Mouse (Mus musculus) liver, adult 2 months (tissue): Measurements from ENCODE around the gene Olfr1016. TPM values are rescaled to one million over a fixed set of nuclear protein-coding genes. Genes with fewer than 3 reads are reported as not detected.

Experiments used
- DNase-seq: peaks from one replicate; pipeline ENCODE4 v3.0.0-alpha.2; 2011; ENCODE audit warnings: low read depth, low spot score; ENCODE audit errors: extremely low read depth
- H3K27ac ChIP-seq: fragments of 200-500 bp; replicated peaks from 2 replicates; pipeline ENCODE4 v1.5.1; 2012; ENCODE audit warnings: low read depth, mild to moderate bottlenecking, control low read depth, inconsistent platforms, low read length; ENCODE audit not compliant: insufficient read depth
- H3K27me3 ChIP-seq: fragments of 200-500 bp; 2 replicates; pipeline ENCODE4 v1.6.1; 2012; ENCODE audit warnings: mild to moderate bottlenecking, moderate library complexity, low read length, inconsistent platforms; ENCODE audit not compliant: control insufficient read depth, insufficient read depth
- H3K36me3 ChIP-seq: fragments of 200-500 bp; 2 replicates; pipeline ENCODE4 v1.6.1; 2012; ENCODE audit warnings: low read length, inconsistent platforms; ENCODE audit not compliant: control insufficient read depth, insufficient read depth
- H3K4me1 ChIP-seq: fragments of 200-500 bp; 2 replicates; pipeline ENCODE4 v1.6.1; 2011; ENCODE audit warnings: low read length; ENCODE audit not compliant: control insufficient read depth, insufficient read depth
- H3K4me3 ChIP-seq: fragments of 200-500 bp; 2 replicates; pipeline ENCODE4 v1.5.1; 2011; ENCODE audit warnings: low read depth, mild to moderate bottlenecking, control low read depth, low read length, moderate library complexity; ENCODE audit not compliant: insufficient read depth
- H3K79me2 ChIP-seq: fragments of 200-500 bp; 2 replicates; pipeline ENCODE4 v1.6.1; 2012; ENCODE audit warnings: inconsistent platforms, mild to moderate bottlenecking, low read length, moderate library complexity; ENCODE audit not compliant: control insufficient read depth, insufficient read depth
- H3K9ac ChIP-seq: fragments of 200-500 bp; 2 replicates; pipeline ENCODE4 v1.6.1; 2012; ENCODE audit warnings: low read depth, mild to moderate bottlenecking, control low read depth, inconsistent platforms, low read length
- CTCF ChIP-seq: fragments of 200-500 bp; IDR thresholded peaks from 2 replicates; pipeline ENCODE4 v1.5.1; 2011; ENCODE audit warnings: low read depth, low read length, control low read depth
- POLR2A ChIP-seq: fragments of 200-500 bp; IDR thresholded peaks from 2 replicates; pipeline ENCODE4 v1.6.1; 2011; ENCODE audit warnings: low read length, control low read depth; ENCODE audit not compliant: insufficient read depth; ENCODE audit errors: extremely low read depth
- WGBS: fragments of 180-500 bp; shearing (Covaris S2); methylation state at CpG from one replicate; pipeline ENCODE4 v1.1.7; 2018; 5-methylcytosine and 5-hydroxymethylcytosine counted together
- polyA plus RNA-seq: library from polyadenylated mRNA; depleted of rRNA; stranded (reverse); fragments of >200 nt; gene quantifications from 2 replicates; pipeline ENCODE4 v1.2.3, GENCODE M21; 2012; rRNA removed
- total RNA-seq: library from RNA; depleted of rRNA; stranded (reverse); fragments of >200 nt; gene quantifications from 2 replicates; pipeline ENCODE4 v1.2.3, GENCODE M21; 2014; rRNA removed

The Olfr1016 gene
- total and polyA plus RNA-seq, 2 experiments, result not detected

DNA sequence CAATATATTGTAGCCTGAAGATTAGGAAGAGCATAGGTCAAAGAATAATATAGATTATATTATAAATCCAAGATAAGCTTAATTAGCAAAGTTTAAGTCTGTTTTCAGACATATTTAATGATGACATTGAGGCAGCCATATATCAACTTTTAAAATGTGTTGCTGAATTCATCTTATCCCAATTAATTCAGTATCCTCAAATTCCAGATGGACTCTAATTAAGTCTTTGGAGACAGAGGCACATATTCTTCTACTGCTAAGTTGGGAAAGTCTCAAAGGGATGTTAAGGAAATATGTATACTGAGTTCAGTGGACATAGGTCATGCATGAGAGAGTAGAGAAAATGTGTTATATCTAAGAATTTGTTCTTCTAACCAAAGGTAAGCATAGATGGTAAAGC lies 20.6 kb downstream of the Olfr1016 start, which contains the start of gene Olfr1015:
Gene Olfr1015 (plus strand): TSS at position 301 of the 400 bp plus-strand sequence.
- no peak for DNase-seq
- Histone ChIP-seq H3K4me3 (no peak within 1 kb of the TSS), H3K36me3 (no peaks in the 10 kb centered on the region), H3K4me1 (no peaks in the 10 kb centered on the region), H3K9ac (no peak within 1 kb of the TSS), H3K27me3 (no peaks in the 10 kb centered on the region), H3K79me2 (no peaks in the 10 kb centered on the region), H3K27ac (no peak within 1 kb of the TSS)
- no peak for TF ChIP-seq POLR2A
- no peak for TF ChIP-seq CTCF

DNA sequence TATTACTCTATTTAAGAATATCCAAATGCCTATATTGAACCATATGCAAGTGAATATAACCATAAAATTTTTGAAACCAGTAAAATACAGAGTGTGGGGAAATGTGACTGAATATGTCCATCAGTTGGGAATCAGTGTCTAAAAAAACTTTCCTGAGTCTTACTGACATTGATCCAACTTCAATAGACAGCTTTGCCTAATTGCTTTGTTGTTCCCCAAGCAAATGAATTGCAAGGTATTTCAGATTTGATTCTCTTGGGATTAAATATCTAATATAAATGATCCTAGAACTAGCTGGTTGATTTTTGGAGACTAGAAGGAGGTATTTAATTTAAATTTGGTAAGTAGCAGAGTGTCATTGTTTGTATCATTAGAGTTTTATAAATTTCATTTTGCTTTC lies 29.9 kb downstream of the Olfr1016 start, which contains the start of gene Olfr1014:
Gene Olfr1014 (plus strand): TSS at position 301 of the 400 bp plus-strand sequence.
- no peak for DNase-seq
- Histone ChIP-seq H3K9ac (no peak within 1 kb of the TSS), H3K4me3 (no peak within 1 kb of the TSS), H3K27ac (no peak within 1 kb of the TSS), H3K4me1 (no peaks in the 10 kb centered on the region), H3K79me2 (no peaks in the 10 kb centered on the region), H3K27me3 (no peaks in the 10 kb centered on the region), H3K36me3 (no peaks in the 10 kb centered on the region)
- no peak for TF ChIP-seq CTCF
- TF ChIP-seq POLR2A, result no peak

DNA sequence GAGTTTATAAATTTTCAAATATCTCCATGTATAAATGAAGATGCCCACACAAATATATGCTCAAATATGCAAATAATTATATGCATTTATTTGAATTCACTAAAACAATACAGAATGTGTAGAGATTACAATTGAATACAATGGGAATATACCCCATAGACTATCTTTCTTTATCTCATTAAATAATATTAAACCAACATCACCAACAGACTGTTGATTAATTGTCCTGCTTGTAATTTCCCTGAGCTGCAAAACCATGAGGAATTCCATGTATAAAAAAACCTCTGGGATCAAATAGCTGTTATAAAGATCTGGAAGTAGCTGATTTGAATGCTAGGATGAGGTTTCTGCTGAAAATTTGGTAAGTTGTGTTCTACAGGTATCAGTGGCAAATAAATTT lies 35.5 kb downstream of the Olfr1016 start, which contains the start of gene Olfr1013:
Gene Olfr1013 (plus strand): TSS at position 301 of the 400 bp plus-strand sequence.
- DNase-seq, result no peak
- H3K79me2 ChIP-seq, result no peaks in the 10 kb centered on the region
- no peak within 1 kb of the TSS for H3K4me3 ChIP-seq
- H3K36me3 ChIP-seq, result no peaks in the 10 kb centered on the region
- no peak within 1 kb of the TSS for H3K9ac ChIP-seq
- no peak within 1 kb of the TSS for H3K27ac ChIP-seq
- no peaks in the 10 kb centered on the region for H3K27me3 ChIP-seq
- H3K4me1 ChIP-seq, result no peaks in the 10 kb centered on the region
- no peak for TF ChIP-seq POLR2A
- TF ChIP-seq CTCF, result no peak

DNA sequence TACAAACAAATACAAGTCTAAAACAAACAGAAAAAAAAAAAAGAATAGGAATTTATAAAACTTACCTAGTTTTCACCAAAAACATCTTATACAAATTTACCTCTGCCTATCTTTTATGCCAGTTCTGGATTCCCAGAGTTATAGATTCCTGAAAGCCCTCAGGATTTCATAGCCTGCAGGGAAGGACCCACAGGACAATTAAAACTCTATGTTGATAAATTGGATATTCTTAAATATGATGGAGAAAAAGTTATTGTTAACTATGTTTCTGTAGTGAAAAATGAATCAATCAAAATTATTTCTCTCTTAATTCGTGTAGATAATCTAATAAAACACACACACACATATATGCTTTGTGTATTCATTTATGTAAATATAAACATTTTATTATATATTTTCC lies 39.7 kb downstream of the Olfr1016 start, which contains the start of gene Olfr1012:
Gene Olfr1012 (minus strand): TSS at position 101 of the 400 bp plus-strand sequence.
- H3K27me3 ChIP-seq, result no peaks in the 10 kb centered on the region
- no peak for DNase-seq
- no peak within 1 kb of the TSS for H3K27ac ChIP-seq
- no peak within 1 kb of the TSS for H3K9ac ChIP-seq
- H3K79me2 ChIP-seq, result no peaks in the 10 kb centered on the region
- H3K4me1 ChIP-seq, result no peaks in the 10 kb centered on the region
- no peak within 1 kb of the TSS for H3K4me3 ChIP-seq
- TF ChIP-seq CTCF (no peak), POLR2A (no peak)
- no peaks in the 10 kb centered on the region for H3K36me3 ChIP-seq
- 54% methylated on average over 1 of the region's 1 CpGs for WGBS

DNA sequence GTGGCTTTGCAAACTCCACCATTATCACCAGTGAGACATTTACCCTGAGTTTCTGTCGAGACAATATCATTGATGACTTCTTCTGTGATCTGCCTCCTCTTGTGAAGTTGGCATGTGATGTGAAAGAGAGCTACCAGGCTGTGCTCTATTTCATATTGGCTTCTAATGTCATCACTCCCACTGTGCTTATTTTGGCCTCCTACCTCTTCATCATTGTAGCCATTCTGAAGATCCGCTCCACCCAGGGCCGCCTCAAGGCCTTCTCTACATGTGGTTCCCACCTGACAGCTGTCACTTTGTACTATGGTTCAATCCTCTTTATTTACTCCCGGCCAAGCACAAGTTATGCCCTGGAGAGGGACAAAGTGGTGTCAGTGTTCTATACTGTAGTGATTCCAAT lies 48.5 kb downstream of the Olfr1016 start:
- no peak overlapping the region for H3K9ac ChIP-seq
- H3K36me3 ChIP-seq, result no peaks in the 10 kb centered on the region
- TF ChIP-seq POLR2A, result no peak
- no peak for DNase-seq
- no peaks in the 10 kb centered on the region for H3K4me1 ChIP-seq
- H3K79me2 ChIP-seq, result no peaks in the 10 kb centered on the region
- no peak overlapping the region for H3K4me3 ChIP-seq
- H3K27ac ChIP-seq, result no peak overlapping the region
- WGBS, result 80% methylated on average over 4 of the region's 4 CpGs
- no peaks in the 10 kb centered on the region for H3K27me3 ChIP-seq

Other genes starting within 250 kb of the Olfr1016 start
- gene Olfr996, start 223.3 kb downstream of the Olfr1016 start, total RNA-seq, result not detected in 2 replicates
- not detected in 2 replicates for gene Olfr996, start 223.3 kb downstream of the Olfr1016 start, polyA plus RNA-seq
- gene Olfr998, start 213.6 kb downstream of the Olfr1016 start, total RNA-seq, result not detected in 2 replicates
- gene Olfr998, start 213.6 kb downstream of the Olfr1016 start, polyA plus RNA-seq, result not detected in 2 replicates
- not detected in 2 replicates for gene Olfr1000, start 190.6 kb downstream of the Olfr1016 start, total RNA-seq
- gene Olfr1000, start 190.6 kb downstream of the Olfr1016 start, polyA plus RNA-seq, result not detected in 2 replicates
- gene Olfr1002, start 151.8 kb downstream of the Olfr1016 start, total RNA-seq, result not detected in 2 replicates
- not detected in 2 replicates for gene Olfr1002, start 151.8 kb downstream of the Olfr1016 start, polyA plus RNA-seq
- gene Olfr154, start 138.1 kb downstream of the Olfr1016 start, total RNA-seq, result not detected in 2 replicates
- not detected in 2 replicates for gene Olfr154, start 138.1 kb downstream of the Olfr1016 start, polyA plus RNA-seq
- not detected in 2 replicates for gene Olfr1006, start 123.8 kb downstream of the Olfr1016 start, total RNA-seq
- gene Olfr1006, start 123.8 kb downstream of the Olfr1016 start, polyA plus RNA-seq, result not detected in 2 replicates
- gene Olfr1008, start 113.1 kb downstream of the Olfr1016 start, total RNA-seq, result not detected in 2 replicates
- not detected in 2 replicates for gene Olfr1008, start 113.1 kb downstream of the Olfr1016 start, polyA plus RNA-seq
- not detected in 2 replicates for gene Olfr1009, start 87.1 kb downstream of the Olfr1016 start, total RNA-seq
- not detected in 2 replicates for gene Olfr1009, start 87.1 kb downstream of the Olfr1016 start, polyA plus RNA-seq
- gene Olfr1012, start 39.8 kb downstream of the Olfr1016 start, total RNA-seq, result not detected in 2 replicates
- not detected in 2 replicates for gene Olfr1012, start 39.8 kb downstream of the Olfr1016 start, polyA plus RNA-seq
- gene Olfr1013, start 35.4 kb downstream of the Olfr1016 start, total RNA-seq, result not detected in 2 replicates
- not detected in 2 replicates for gene Olfr1013, start 35.4 kb downstream of the Olfr1016 start, polyA plus RNA-seq
- gene Olfr1014, start 29.8 kb downstream of the Olfr1016 start, total RNA-seq, result not detected in 2 replicates
- not detected in 2 replicates for gene Olfr1014, start 29.8 kb downstream of the Olfr1016 start, polyA plus RNA-seq
- not detected in 2 replicates for gene Olfr1015, start 20.5 kb downstream of the Olfr1016 start, total RNA-seq
- gene Olfr1015, start 20.5 kb downstream of the Olfr1016 start, polyA plus RNA-seq, result not detected in 2 replicates
- not detected in 2 replicates for gene Olfr1018, start 15.9 kb upstream of the Olfr1016 start, total RNA-seq
- gene Olfr1018, start 15.9 kb upstream of the Olfr1016 start, polyA plus RNA-seq, result not detected in 2 replicates
- not detected in 2 replicates for gene Olfr1019, start 42.9 kb upstream of the Olfr1016 start, total RNA-seq
- not detected in 2 replicates for gene Olfr1019, start 42.9 kb upstream of the Olfr1016 start, polyA plus RNA-seq
- not detected in 2 replicates for gene Olfr1020, start 44.5 kb upstream of the Olfr1016 start, total RNA-seq
- not detected in 2 replicates for gene Olfr1020, start 44.5 kb upstream of the Olfr1016 start, polyA plus RNA-seq
- not detected in 2 replicates for gene Olfr1022, start 66.0 kb upstream of the Olfr1016 start, total RNA-seq
- gene Olfr1022, start 66.0 kb upstream of the Olfr1016 start, polyA plus RNA-seq, result not detected in 2 replicates
- not detected in 2 replicates for gene Olfr1023, start 83.1 kb upstream of the Olfr1016 start, total RNA-seq
- not detected in 2 replicates for gene Olfr1023, start 83.1 kb upstream of the Olfr1016 start, polyA plus RNA-seq
- not detected in 2 replicates for gene Olfr1024, start 102.5 kb upstream of the Olfr1016 start, total RNA-seq
- gene Olfr1024, start 102.5 kb upstream of the Olfr1016 start, polyA plus RNA-seq, result not detected in 2 replicates
- gene Olfr1025-ps1, start 112.6 kb upstream of the Olfr1016 start, total RNA-seq, result not detected in 2 replicates
- not detected in 2 replicates for gene Olfr1025-ps1, start 112.6 kb upstream of the Olfr1016 start, polyA plus RNA-seq
- gene Olfr1026, start 119.0 kb upstream of the Olfr1016 start, total RNA-seq, result not detected in 2 replicates
- not detected in 2 replicates for gene Olfr1026, start 119.0 kb upstream of the Olfr1016 start, polyA plus RNA-seq
- gene Olfr1028, start 147.9 kb upstream of the Olfr1016 start, total RNA-seq, result not detected in 2 replicates
- gene Olfr1028, start 147.9 kb upstream of the Olfr1016 start, polyA plus RNA-seq, result not detected in 2 replicates
- 0.09 and 0.13 TPM in 2 replicates for gene Olfr1029, start 171.4 kb upstream of the Olfr1016 start, total RNA-seq
- gene Olfr1029, start 171.4 kb upstream of the Olfr1016 start, polyA plus RNA-seq, result 0.04 TPM in 1 of 2 replicates, not detected in the other
- under 0.01 TPM in 1 of 2 replicates, not detected in the other for gene Olfr1030, start 176.7 kb upstream of the Olfr1016 start, total RNA-seq
- 0.02 TPM in 1 of 2 replicates, not detected in the other for gene Olfr1030, start 176.7 kb upstream of the Olfr1016 start, polyA plus RNA-seq
- gene Olfr1031, start 187.8 kb upstream of the Olfr1016 start, total RNA-seq, result not detected in 2 replicates
- not detected in 2 replicates for gene Olfr1031, start 187.8 kb upstream of the Olfr1016 start, polyA plus RNA-seq
- gene Olfr1032, start 203.0 kb upstream of the Olfr1016 start, total RNA-seq, result not detected in 2 replicates
- not detected in 2 replicates for gene Olfr1032, start 203.0 kb upstream of the Olfr1016 start, polyA plus RNA-seq
- gene Olfr1033, start 218.1 kb upstream of the Olfr1016 start, total RNA-seq, result 8.7 and 10.7 TPM in 2 replicates
- gene Olfr1033, start 218.1 kb upstream of the Olfr1016 start, polyA plus RNA-seq, result 1.7 TPM in 2 replicates
- gene Olfr1034, start 243.3 kb upstream of the Olfr1016 start, total RNA-seq, result 2.4 and 2.6 TPM in 2 replicates
- gene Olfr1034, start 243.3 kb upstream of the Olfr1016 start, polyA plus RNA-seq, result 0.90 and 0.93 TPM in 2 replicates